Mouse (Mus musculus): ENCODE measurements around the gene Nr2f2.
A peak's percentile ranks its signal among the peaks of the same experiment; 100 is the strongest.

Gene Nr2f2

GRCm38 (mm10) chr7:70365401-70365811, 1.1 kb downstream of the Nr2f2 start:
- no peak for DNase-seq (ENCODE audit: low read depth, low spot score)

- peak; percentile 72 for DNase-seq (ENCODE audit: low read depth, low spot score)
Observed at GRCm38 (mm10) chr7:70364798-70365197, 1.7 kb downstream of the Nr2f2 start.

- no peak for DNase-seq (ENCODE audit: low read depth, low spot score)
Observed at GRCm38 (mm10) chr7:70363351-70363750, 3.2 kb downstream of the Nr2f2 start.

- DNase-seq (ENCODE audit: low read depth, low spot score) = no peak
Observed at GRCm38 (mm10) chr7:70362526-70363170, 3.9 kb downstream of the Nr2f2 start.

- peak; percentile 94 for DNase-seq (ENCODE audit: low read depth, low spot score)
Observed at GRCm38 (mm10) chr7:70361383-70362364, 4.9 kb downstream of the Nr2f2 start.

GRCm38 (mm10) chr7:70360611-70361382, 5.7 kb downstream of the Nr2f2 start:
- no peak for DNase-seq (ENCODE audit: low read depth, low spot score)

- no peak for DNase-seq (ENCODE audit: low read depth, low spot score)
Observed at GRCm38 (mm10) chr7:70359791-70360581, 6.5 kb downstream of the Nr2f2 start.

GRCm38 (mm10) chr7:70358848-70359591, 7.5 kb downstream of the Nr2f2 start:
- DNase-seq (ENCODE audit: low read depth, low spot score) = peak; percentile 38

- DNase-seq (ENCODE audit: low read depth, low spot score) = no peak
Observed at GRCm38 (mm10) chr7:70358020-70358847, 8.3 kb downstream of the Nr2f2 start.

GRCm38 (mm10) chr7:70357516-70358019, 9.0 kb downstream of the Nr2f2 start:
- DNase-seq (ENCODE audit: low read depth, low spot score) = no peak

GRCm38 (mm10) chr7:70356691-70357515, 9.6 kb downstream of the Nr2f2 start:
- DNase-seq (ENCODE audit: low read depth, low spot score) = no peak

- no peak for DNase-seq (ENCODE audit: low read depth, low spot score)
Observed at GRCm38 (mm10) chr7:70355691-70356568, 10.6 kb downstream of the Nr2f2 start.

- no peak for DNase-seq (ENCODE audit: low read depth, low spot score)
Observed at GRCm38 (mm10) chr7:70355357-70355620, 11.2 kb downstream of the Nr2f2 start.

- no peak for DNase-seq (ENCODE audit: low read depth, low spot score)
Observed at GRCm38 (mm10) chr7:70354606-70355356, 11.8 kb downstream of the Nr2f2 start.

GRCm38 (mm10) chr7:70353151-70353550, 13.4 kb downstream of the Nr2f2 start:
- no peak for DNase-seq (ENCODE audit: low read depth, low spot score)

GRCm38 (mm10) chr7:70352617-70353016, 13.9 kb downstream of the Nr2f2 start:
- no peak for DNase-seq (ENCODE audit: low read depth, low spot score)

GRCm38 (mm10) chr7:70351981-70352560, 14.5 kb downstream of the Nr2f2 start:
- DNase-seq (ENCODE audit: low read depth, low spot score) = no peak
